Mouse (Mus musculus): ENCODE data around the gene Pgm3.

Gene Pgm3

GRCm38 (mm10) chr9:86514390-86514789 lies 57.3 kb downstream of the Pgm3 start:
- no peak for TF ChIP-seq GATA4 (IDR thresholded peaks at IDR 0.05; ENCODE audit: insufficient replicate concordance, low read length)

DNA sequence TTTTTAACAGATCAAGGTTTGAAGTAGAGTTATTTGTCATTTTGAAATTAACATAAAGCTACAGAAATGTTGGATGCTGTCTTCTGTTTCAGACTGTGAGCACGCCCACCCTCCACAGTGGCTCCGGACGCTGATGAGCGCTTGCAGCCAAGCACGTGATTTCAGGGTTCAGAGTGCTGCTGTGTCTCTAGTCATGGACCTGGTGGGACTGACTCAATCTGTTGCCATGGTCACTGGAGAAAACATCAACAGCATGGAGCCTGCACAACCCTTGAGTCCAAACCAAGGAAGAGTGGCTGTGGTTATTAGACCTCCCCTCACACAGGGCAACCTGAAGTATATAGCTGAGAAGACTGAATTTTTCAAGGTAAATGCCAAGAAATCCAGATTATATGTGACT lies 57.9 kb downstream of the Pgm3 start:
- no peak for TF ChIP-seq GATA4 (IDR thresholded peaks at IDR 0.05; ENCODE audit: insufficient replicate concordance, low read length)

- TF ChIP-seq GATA4 (IDR thresholded peaks at IDR 0.05; ENCODE audit: insufficient replicate concordance, low read length): no peak
These were observed 64.2 kb downstream of the Pgm3 start for GRCm38 (mm10) chr9:86507437-86507836.

Data from liver, adult (tissue).